Mouse (Mus musculus): Measurements from ENCODE around the gene Nsmce4a. TPM values are rescaled to one million over a fixed set of nuclear protein-coding genes. Genes with fewer than 3 reads are reported as not detected.
"Not testable (repeated sequence)": the region's sequence is repeated elsewhere in the genome, so short reads cannot be mapped to it uniquely, and the experiment has no call there.

Gene Nsmce4a
- total and polyA plus RNA-seq, 3 experiments: 50.4 to 68.9 (median 54.1) TPM

- no peak for DNase-seq
Measured at GRCm38 (mm10) chr7:130537068-130537467, 35.9 kb downstream of the Nsmce4a start.

- no peak for DNase-seq
Measured at GRCm38 (mm10) chr7:130535174-130535573, 37.7 kb downstream of the Nsmce4a start.

GRCm38 (mm10) chr7:130533316-130534260 is 39.3 kb downstream of the Nsmce4a start:
- DNase-seq: peak; percentile 93

- DNase-seq: not testable (repeated sequence)
Measured at GRCm38 (mm10) chr7:130531138-130531537, 41.8 kb downstream of the Nsmce4a start.

GRCm38 (mm10) chr7:130527306-130527705 is 45.6 kb downstream of the Nsmce4a start:
- DNase-seq: no peak

GRCm38 (mm10) chr7:130523451-130523850 is 49.5 kb downstream of the Nsmce4a start:
- DNase-seq: no peak

GRCm38 (mm10) chr7:130520812-130521422 is 52.0 kb downstream of the Nsmce4a start:
- DNase-seq: no peak

GRCm38 (mm10) chr7:130520049-130520425 is 52.9 kb downstream of the Nsmce4a start, which contains the start of gene Ate1:
TSS of gene Ate1 (minus strand) at chr7:130520369.
- DNase-seq: no peak

GRCm38 (mm10) chr7:130519096-130520048 is 53.5 kb downstream of the Nsmce4a start:
- DNase-seq: peak; percentile 99

GRCm38 (mm10) chr7:130518213-130519095 is 54.5 kb downstream of the Nsmce4a start:
- DNase-seq: no peak

GRCm38 (mm10) chr7:130510243-130510642 is 62.7 kb downstream of the Nsmce4a start:
- no peak for DNase-seq

GRCm38 (mm10) chr7:130503006-130503405 is 69.9 kb downstream of the Nsmce4a start:
- DNase-seq: no peak

GRCm38 (mm10) chr7:130501499-130501898 is 71.4 kb downstream of the Nsmce4a start:
- DNase-seq: no peak

- no peak for DNase-seq
Measured at GRCm38 (mm10) chr7:130493346-130493745, 79.6 kb downstream of the Nsmce4a start.

- DNase-seq: no peak
Measured at GRCm38 (mm10) chr7:130492026-130492425, 80.9 kb downstream of the Nsmce4a start.

Other genes with a start within 250 kb of the Nsmce4a start
- 10 to 100 TPM; 38.8 to 40.9 TPM for gene Ate1, start 52.7 kb downstream of the Nsmce4a start, total RNA-seq (2021)
- gene Ate1, start 52.7 kb downstream of the Nsmce4a start, polyA plus RNA-seq (2012; rRNA removed): 3.5 and 4.5 TPM in 2 replicates
- 10 to 100 TPM; 36.2 to 44.4 TPM for gene Tacc2, start 4.3 kb upstream of the Nsmce4a start, total RNA-seq (2021)
- 37.0 and 43.0 TPM in 2 replicates for gene Tacc2, start 4.3 kb upstream of the Nsmce4a start, polyA plus RNA-seq (2012; rRNA removed)
- gene Btbd16, start 201.0 kb upstream of the Nsmce4a start, total RNA-seq (2021): not detected
- not detected in 2 replicates for gene Btbd16, start 201.0 kb upstream of the Nsmce4a start, polyA plus RNA-seq (2012; rRNA removed)